Mouse (Mus musculus): ENCODE results near the gene Efhc1. TPM values are rescaled to one million over a fixed set of nuclear protein-coding genes. Genes with fewer than 3 reads are reported as not detected.

The Efhc1 gene
- polyA plus RNA-seq, 1 experiment = 4.2 TPM

GRCm38 (mm10) chr1:20984582-20984981, 33.2 kb downstream of the Efhc1 start:
- Histone ChIP-seq H3K27me3 (ENCODE audit: control insufficient read depth, insufficient read depth, low read length, poor library complexity, severe bottlenecking) (no peaks in the 10 kb centered on the region; the same call in 1 of the 2 replicates), H3K4me1 (ENCODE audit: control insufficient read depth, insufficient read depth, low read length) (peaks cover 2% of the 10 kb centered on the region), H3K9me3 (replicated peaks; ENCODE audit: control insufficient read depth, insufficient read depth, low read length, poor library complexity, severe bottlenecking) (no peaks in the 10 kb centered on the region), H3K27ac (ENCODE audit: insufficient read depth, low read length) (no peak overlapping the region), H3K36me3 (ENCODE audit: control insufficient read depth, insufficient read depth, low read length, poor library complexity, severe bottlenecking) (no peaks in the 10 kb centered on the region), H3K4me3 (ENCODE audit: low read depth, low read length) (no peak overlapping the region), H3K9ac (ENCODE audit: low read depth, poor library complexity, severe bottlenecking) (no peak overlapping the region)
- TF ChIP-seq EP300 (IDR thresholded peaks at IDR 0.05; ENCODE audit: insufficient read depth, low read depth, low read length) (no peak), POLR2A (IDR thresholded peaks at IDR 0.05; ENCODE audit: insufficient read depth, low read length) (no peak), CTCF (IDR thresholded peaks at IDR 0.05; ENCODE audit: low read depth, low read length) (no peak)

- Histone ChIP-seq H3K27ac (ENCODE audit: insufficient read depth, low read length) (no peak overlapping the region), H3K4me1 (ENCODE audit: control insufficient read depth, insufficient read depth, low read length) (peaks cover 2% of the 10 kb centered on the region)
Measured at GRCm38 (mm10) chr1:20986378-20987056, 35.1 kb downstream of the Efhc1 start.

GRCm38 (mm10) chr1:20989461-20990083, 38.1 kb downstream of the Efhc1 start:
- Histone ChIP-seq H3K36me3 (ENCODE audit: control insufficient read depth, insufficient read depth, low read length, poor library complexity, severe bottlenecking) (no peaks in the 10 kb centered on the region), H3K27ac (ENCODE audit: insufficient read depth, low read length) (no peak overlapping the region), H3K4me1 (ENCODE audit: control insufficient read depth, insufficient read depth, low read length) (peaks cover 2% of the 10 kb centered on the region), H3K4me3 (ENCODE audit: low read depth, low read length) (no peak overlapping the region), H3K27me3 (ENCODE audit: control insufficient read depth, insufficient read depth, low read length, poor library complexity, severe bottlenecking) (no peaks in the 10 kb centered on the region; the same call in 1 of the 2 replicates), H3K9ac (ENCODE audit: low read depth, poor library complexity, severe bottlenecking) (no peak overlapping the region), H3K9me3 (replicated peaks; ENCODE audit: control insufficient read depth, insufficient read depth, low read length, poor library complexity, severe bottlenecking) (no peaks in the 10 kb centered on the region)
- TF ChIP-seq CTCF (IDR thresholded peaks at IDR 0.05; ENCODE audit: low read depth, low read length) (no peak), EP300 (IDR thresholded peaks at IDR 0.05; ENCODE audit: insufficient read depth, low read depth, low read length) (no peak), POLR2A (IDR thresholded peaks at IDR 0.05; ENCODE audit: insufficient read depth, low read length) (no peak)

More at GRCm38 (mm10) chr1:20986378-20987056, 35.1 kb downstream of the Efhc1 start:
- Histone ChIP-seq H3K4me3 (ENCODE audit: low read depth, low read length) (no peak overlapping the region), H3K9ac (ENCODE audit: low read depth, poor library complexity, severe bottlenecking) (no peak overlapping the region), H3K27me3 (ENCODE audit: control insufficient read depth, insufficient read depth, low read length, poor library complexity, severe bottlenecking) (no peaks in the 10 kb centered on the region; the same call in 1 of the 2 replicates), H3K9me3 (replicated peaks; ENCODE audit: control insufficient read depth, insufficient read depth, low read length, poor library complexity, severe bottlenecking) (no peaks in the 10 kb centered on the region), H3K36me3 (ENCODE audit: control insufficient read depth, insufficient read depth, low read length, poor library complexity, severe bottlenecking) (no peaks in the 10 kb centered on the region)
- TF ChIP-seq EP300 (IDR thresholded peaks at IDR 0.05; ENCODE audit: insufficient read depth, low read depth, low read length) (no peak), POLR2A (IDR thresholded peaks at IDR 0.05; ENCODE audit: insufficient read depth, low read length) (no peak), CTCF (IDR thresholded peaks at IDR 0.05; ENCODE audit: low read depth, low read length) (no peak)

- Histone ChIP-seq H3K4me3 (ENCODE audit: low read depth, low read length) (no peak overlapping the region), H3K4me1 (ENCODE audit: control insufficient read depth, insufficient read depth, low read length) (no peaks in the 10 kb centered on the region), H3K9ac (ENCODE audit: low read depth, poor library complexity, severe bottlenecking) (no peak overlapping the region), H3K9me3 (replicated peaks; ENCODE audit: control insufficient read depth, insufficient read depth, low read length, poor library complexity, severe bottlenecking) (no peaks in the 10 kb centered on the region), H3K27ac (ENCODE audit: insufficient read depth, low read length) (no peak overlapping the region), H3K36me3 (ENCODE audit: control insufficient read depth, insufficient read depth, low read length, poor library complexity, severe bottlenecking) (no peaks in the 10 kb centered on the region), H3K27me3 (ENCODE audit: control insufficient read depth, insufficient read depth, low read length, poor library complexity, severe bottlenecking) (no peaks in the 10 kb centered on the region)
- TF ChIP-seq POLR2A (IDR thresholded peaks at IDR 0.05; ENCODE audit: insufficient read depth, low read length) (no peak), EP300 (IDR thresholded peaks at IDR 0.05; ENCODE audit: insufficient read depth, low read depth, low read length) (no peak), CTCF (IDR thresholded peaks at IDR 0.05; ENCODE audit: low read depth, low read length) (no peak)
Measured at GRCm38 (mm10) chr1:20993690-20994089, 42.3 kb downstream of the Efhc1 start.

GRCm38 (mm10) chr1:20994338-20994737, 42.9 kb downstream of the Efhc1 start:
- TF ChIP-seq POLR2A (IDR thresholded peaks at IDR 0.05; ENCODE audit: insufficient read depth, low read length) (no peak), EP300 (IDR thresholded peaks at IDR 0.05; ENCODE audit: insufficient read depth, low read depth, low read length) (no peak), CTCF (IDR thresholded peaks at IDR 0.05; ENCODE audit: low read depth, low read length) (no peak)
- Histone ChIP-seq H3K27ac (ENCODE audit: insufficient read depth, low read length) (no peak overlapping the region), H3K36me3 (ENCODE audit: control insufficient read depth, insufficient read depth, low read length, poor library complexity, severe bottlenecking) (no peaks in the 10 kb centered on the region), H3K9ac (ENCODE audit: low read depth, poor library complexity, severe bottlenecking) (no peak overlapping the region), H3K9me3 (replicated peaks; ENCODE audit: control insufficient read depth, insufficient read depth, low read length, poor library complexity, severe bottlenecking) (no peaks in the 10 kb centered on the region), H3K4me3 (ENCODE audit: low read depth, low read length) (no peak overlapping the region), H3K4me1 (ENCODE audit: control insufficient read depth, insufficient read depth, low read length) (no peaks in the 10 kb centered on the region), H3K27me3 (ENCODE audit: control insufficient read depth, insufficient read depth, low read length, poor library complexity, severe bottlenecking) (no peaks in the 10 kb centered on the region)

All from ES-Bruce4 (cell line).